Mouse (Mus musculus): ENCODE results near the gene Cst3. TPM values are rescaled to one million over a fixed set of nuclear protein-coding genes. Genes with fewer than 3 reads are reported as not detected.

Gene Cst3
- polyA plus RNA-seq (2021; fragmentation: Nextera tagmentation): 13,390 and 16,424 TPM in 2 replicates
- long read RNA-seq, experiment 1, transcript Cst3-203 (2 exons, 758 nt): minor isoform, 13 of 8,702 reads
- long read RNA-seq, experiment 1, transcript Cst3-201 (3 exons, 860 nt): major isoform, 8,535 of 8,702 reads
- long read RNA-seq, experiment 1, partial matches to known transcripts: 88 of 8,702 reads
- long read RNA-seq, experiment 1, other reads (novel, unspliced or antisense): 66 of 8,702 reads
- long read RNA-seq, experiment 2, transcript Cst3-201 (3 exons, 860 nt): major isoform, 876 of 907 reads
- long read RNA-seq, experiment 2, transcript Cst3-203 (2 exons, 758 nt): minor isoform, 7 of 907 reads
- long read RNA-seq, experiment 2, partial matches to known transcripts: 19 of 907 reads
- long read RNA-seq, experiment 2, other reads (novel, unspliced or antisense): 5 of 907 reads

DNA sequence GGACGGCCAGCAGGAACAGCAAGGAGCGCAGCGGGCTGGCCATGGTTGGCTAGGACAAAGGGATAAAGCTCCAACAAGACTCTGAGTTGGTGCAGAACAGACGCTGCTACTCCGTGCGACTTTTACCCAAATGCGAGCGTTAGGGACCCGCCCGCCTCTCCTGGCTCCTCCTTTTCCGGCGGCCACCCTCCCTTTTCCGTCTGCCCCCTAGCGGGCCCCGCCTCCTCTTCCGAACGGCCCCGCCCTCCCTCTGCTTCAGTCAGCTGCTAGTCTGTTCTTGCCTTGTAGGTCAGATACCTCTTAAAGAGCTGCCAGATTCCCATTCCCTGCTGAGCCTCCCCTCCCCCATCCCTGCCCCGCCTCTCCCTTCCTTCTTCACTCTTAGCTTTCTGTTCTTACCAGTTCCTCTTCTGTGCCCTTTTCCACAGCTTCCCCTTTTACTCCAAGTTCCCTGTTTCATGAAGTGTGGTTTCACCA is at the start of gene Cst3:
Gene Cst3, minus strand, starts transcription at position 358 of the 477 bp plus-strand sequence.

DNA sequence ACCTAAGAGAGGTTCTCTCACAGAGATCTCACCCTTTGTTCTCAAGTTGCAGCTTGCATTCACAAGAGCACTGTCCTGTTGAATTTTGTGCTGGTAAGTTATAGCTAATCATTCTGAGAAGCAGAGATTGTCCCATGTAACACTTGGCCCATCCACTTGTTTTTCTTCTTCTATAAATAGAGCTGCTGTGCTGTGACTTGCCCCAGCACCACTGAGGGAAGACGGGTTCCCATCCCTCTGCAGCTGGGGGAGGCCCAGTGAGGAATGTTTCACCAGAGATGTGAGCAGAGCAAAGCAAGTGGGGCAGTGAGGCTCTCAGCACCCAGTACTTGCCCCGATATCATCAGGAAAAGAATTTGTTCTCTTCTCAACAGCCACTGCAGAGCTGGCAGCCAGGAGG is 10.5 kb downstream of the Cst3 start, which contains the start of gene 9230104L09Rik:
Gene 9230104L09Rik, minus strand, starts transcription at position 73 of the 400 bp plus-strand sequence.

DNA sequence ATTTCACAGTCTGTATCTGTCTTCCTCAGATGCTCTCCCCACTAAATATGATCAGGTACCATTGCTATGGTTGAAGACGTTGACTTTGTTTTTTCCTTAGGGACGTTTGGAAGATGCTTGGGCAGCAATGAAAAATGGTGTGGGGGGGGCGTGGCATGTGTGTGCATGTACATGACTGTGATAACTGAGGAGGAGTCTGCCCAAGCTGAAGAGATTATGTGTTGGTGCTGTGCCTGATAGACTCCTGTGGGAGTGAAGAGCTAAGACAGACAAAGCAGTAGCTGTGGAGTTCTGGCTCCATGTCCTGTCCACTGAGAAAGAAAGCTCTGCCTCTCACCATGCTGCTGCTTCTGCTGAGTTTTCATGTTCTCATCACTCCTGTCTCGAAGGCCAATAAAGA is 40.6 kb downstream of the Cst3 start, which contains the start of gene Cst9:
Gene Cst9, plus strand, starts transcription at position 236 of the 400 bp plus-strand sequence.

Other genes starting within 250 kb of the Cst3 start
- gene Nxt1, start 203.1 kb downstream of the Cst3 start, polyA plus RNA-seq (2021; fragmentation: Nextera tagmentation): 29.7 and 33.4 TPM in 2 replicates
- gene Gzf1, start 194.7 kb downstream of the Cst3 start, polyA plus RNA-seq (2021; fragmentation: Nextera tagmentation): 12.6 and 14.5 TPM in 2 replicates
- 162 and 169 TPM in 2 replicates for gene Napb, start 143.2 kb downstream of the Cst3 start, polyA plus RNA-seq (2021; fragmentation: Nextera tagmentation)
- not detected in 2 replicates for gene Cstl1, start 125.3 kb downstream of the Cst3 start, polyA plus RNA-seq (2021; fragmentation: Nextera tagmentation)
- not detected in 2 replicates for gene Cst11, start 104.2 kb downstream of the Cst3 start, polyA plus RNA-seq (2021; fragmentation: Nextera tagmentation)
- not detected in 2 replicates for gene 8030411F24Rik, start 93.7 kb downstream of the Cst3 start, polyA plus RNA-seq (2021; fragmentation: Nextera tagmentation)
- 0.31 TPM in 1 of 2 replicates, not detected in the other for gene Cst12, start 86.3 kb downstream of the Cst3 start, polyA plus RNA-seq (2021; fragmentation: Nextera tagmentation)
- gene Cst8, start 76.9 kb downstream of the Cst3 start, polyA plus RNA-seq (2021; fragmentation: Nextera tagmentation): not detected in 2 replicates
- gene Cst13, start 55.6 kb downstream of the Cst3 start, polyA plus RNA-seq (2021; fragmentation: Nextera tagmentation): not detected in 2 replicates
- gene Cst9, start 40.5 kb downstream of the Cst3 start, polyA plus RNA-seq (2021; fragmentation: Nextera tagmentation): not detected in 2 replicates
- gene 9230104L09Rik, start 10.7 kb downstream of the Cst3 start, polyA plus RNA-seq (2021; fragmentation: Nextera tagmentation): not detected in 2 replicates
- not detected in 2 replicates for gene Gm1330, start 127.6 kb upstream of the Cst3 start, polyA plus RNA-seq (2021; fragmentation: Nextera tagmentation)
- gene Gm10750, start 141.5 kb upstream of the Cst3 start, polyA plus RNA-seq (2021; fragmentation: Nextera tagmentation): not detected in 2 replicates